Mouse (Mus musculus) olfactory bulb, adult 2 months (tissue): ENCODE results near the gene Iba57. TPM values are rescaled to one million over a fixed set of nuclear protein-coding genes. Genes with fewer than 3 reads are reported as not detected.
"Not testable (repeated sequence)": the region's sequence is repeated elsewhere in the genome, so short reads cannot be mapped to it uniquely, and the experiment has no call there.

Source experiments
- H3K27ac ChIP-seq: fragments of 200-500 bp; 2 replicates; pipeline ENCODE4 v1.5.1; 2012; ENCODE audit warnings: low read depth, low read length; ENCODE audit not compliant: insufficient read depth
- H3K4me1 ChIP-seq: fragments of 200-500 bp; 2 replicates; pipeline ENCODE4 v1.6.1; 2012; ENCODE audit warnings: low read length; ENCODE audit not compliant: control insufficient read depth, insufficient read depth
- H3K4me3 ChIP-seq: fragments of 200-500 bp; 2 replicates; pipeline ENCODE4 v1.5.1; 2012; ENCODE audit warnings: mild to moderate bottlenecking, low read depth, low read length, moderate library complexity; ENCODE audit not compliant: insufficient read depth
- CTCF ChIP-seq: fragments of 200-500 bp; IDR thresholded peaks from 2 replicates; pipeline ENCODE4 v1.5.1; 2012; ENCODE audit warnings: low read depth, mild to moderate bottlenecking, low read length, moderate library complexity; ENCODE audit not compliant: insufficient read depth
- POLR2A ChIP-seq: fragments of 200-500 bp; IDR thresholded peaks from 2 replicates; pipeline ENCODE4 v1.6.1; 2012; ENCODE audit warnings: mild to moderate bottlenecking, low read depth, low read length, moderate library complexity; ENCODE audit not compliant: insufficient read depth
- WGBS: fragments of 180-500 bp; shearing (Covaris S2); methylation state at CpG from one replicate; pipeline ENCODE4 v1.1.7; 2018; 5-methylcytosine and 5-hydroxymethylcytosine counted together
- polyA plus RNA-seq: library from polyadenylated mRNA; stranded (reverse); fragments of >200 nt; gene quantifications from 2 replicates; pipeline ENCODE4 v1.2.4, GENCODE M21; 2012; ENCODE audit warnings: low replicate concordance; ENCODE audit not compliant: missing spikeins, insufficient read depth, insufficient read length

Iba57 gene
- not detected in 2 replicates for polyA plus RNA-seq

GRCm38 (mm10) chr11:59163255-59164236 lies at the start of gene Iba57:
Gene Iba57, minus strand, starts transcription at chr11:59163739.
- TF ChIP-seq POLR2A (peak; percentile 94), CTCF (0 out of 2 replicates have a peak, but pooled peaks have one; percentile 28)

GRCm38 (mm10) chr11:59212892-59213494 lies 49.5 kb upstream of the Iba57 start:
- WGBS, result 76% methylated on average over 12 of the region's 12 CpGs
- Histone ChIP-seq H3K27ac (no peak overlapping the region), H3K4me3 (no peak overlapping the region), H3K4me1 (peaks cover 7% of the 10 kb centered on the region)
- TF ChIP-seq POLR2A, result no peak
- no peak for TF ChIP-seq CTCF

More at GRCm38 (mm10) chr11:59163255-59164236, at the start of gene Iba57:
- Histone ChIP-seq H3K27ac (peak within 1 kb of the TSS; percentile 97), H3K4me3 (peak within 1 kb of the TSS; percentile 79), H3K4me1 (peaks cover 10% of the 10 kb centered on the region; the same call in 1 of the 2 replicates)
- 3% methylated on average over 68 of the region's 68 CpGs for WGBS

GRCm38 (mm10) chr11:59212320-59212719 lies 48.8 kb upstream of the Iba57 start:
- H3K4me1 ChIP-seq, H3K4me3 ChIP-seq, H3K27ac ChIP-seq: not testable (repeated sequence)
- 70% methylated on average over 12 of the region's 12 CpGs for WGBS

GRCm38 (mm10) chr11:59211561-59211960 lies 48.0 kb upstream of the Iba57 start:
- WGBS, result 73% methylated on average over 9 of the region's 9 CpGs
- not testable (repeated sequence) for H3K4me1 ChIP-seq, H3K4me3 ChIP-seq, H3K27ac ChIP-seq

- WGBS, result 77% methylated on average over 4 of the region's 4 CpGs
- TF ChIP-seq CTCF (no peak), POLR2A (no peak)
- H3K27ac ChIP-seq, result no peak overlapping the region
- H3K4me3 ChIP-seq, result no peak overlapping the region
- H3K4me1 ChIP-seq, result peaks cover 8% of the 10 kb centered on the region
Observed at GRCm38 (mm10) chr11:59210020-59210419, 46.5 kb upstream of the Iba57 start.

GRCm38 (mm10) chr11:59209580-59209979 lies 46.0 kb upstream of the Iba57 start:
- WGBS, result 41% methylated on average over 5 of the region's 5 CpGs
- peaks cover 8% of the 10 kb centered on the region for H3K4me1 ChIP-seq
- H3K27ac ChIP-seq, result no peak overlapping the region
- no peak overlapping the region for H3K4me3 ChIP-seq
- TF ChIP-seq POLR2A (no peak), CTCF (no peak)

- Histone ChIP-seq H3K4me1 (peaks cover 8% of the 10 kb centered on the region), H3K4me3 (peak overlapping the region; percentile 62), H3K27ac (0 out of 2 replicates have a peak overlapping the region, but pooled peaks have one; percentile 24)
- TF ChIP-seq POLR2A (no peak), CTCF (0 out of 2 replicates have a peak, but pooled peaks have one; percentile 13)
- WGBS, result 8% methylated on average over 18 of the region's 18 CpGs
Observed at GRCm38 (mm10) chr11:59209003-59209441, 45.5 kb upstream of the Iba57 start.

- H3K27ac ChIP-seq, result peak within 1 kb of the TSS; percentile 85
- peak within 1 kb of the TSS; percentile 62 for H3K4me3 ChIP-seq
- TF ChIP-seq CTCF (no peak), POLR2A (peak; percentile 86)
- under 1% methylated on average over 67 of the region's 67 CpGs for WGBS
- H3K4me1 ChIP-seq, result peaks cover 8% of the 10 kb centered on the region
Observed at GRCm38 (mm10) chr11:59208153-59208831, 44.8 kb upstream of the Iba57 start, which contains the start of gene 2310033P09Rik. Gene 2310033P09Rik, plus strand, starts transcription at chr11:59208321.
